Mouse (Mus musculus) embryonic fibroblast, embryonic 13.5 days (primary cell): Measurements from ENCODE around the gene Cox4i1.

Experiments
- CTCF ChIP-seq: IDR thresholded peaks from 2 replicates; pipeline ENCODE4 v1.5.1; 2011; ENCODE audit warnings: mild to moderate bottlenecking, control low read depth, low read length, moderate library complexity, borderline replicate concordance; ENCODE audit not compliant: insufficient read depth
- POLR2A ChIP-seq: IDR thresholded peaks from 2 replicates; pipeline ENCODE4 v1.6.1; 2011; ENCODE audit warnings: low read depth, mild to moderate bottlenecking, control low read depth, low read length, moderate library complexity

DNA sequence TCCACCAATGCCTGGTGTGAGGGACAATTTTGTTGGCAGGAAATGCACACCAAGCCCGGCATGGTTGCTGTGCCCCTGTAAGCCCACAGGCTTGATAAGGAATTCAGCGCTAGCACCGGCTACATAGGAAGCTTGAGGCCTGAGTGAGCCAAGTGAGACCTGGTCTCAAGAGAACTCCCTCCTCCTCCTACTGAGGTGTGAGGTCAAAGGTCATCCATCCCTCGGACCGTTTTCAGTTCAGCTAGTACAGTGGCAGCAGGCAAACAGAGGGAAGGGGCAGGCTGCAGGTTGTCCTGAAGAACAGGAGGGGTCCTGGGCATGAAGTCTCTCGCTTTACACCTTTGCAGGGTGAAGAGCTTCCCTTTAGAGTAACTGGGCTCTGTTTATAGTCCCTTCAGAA is 37.2 kb upstream of the Cox4i1 start:
- TF ChIP-seq POLR2A = no peak
- TF ChIP-seq CTCF = no peak
